12 mouse cellular contexts compared by ENCODE assay signal in the genomic region with DNA sequence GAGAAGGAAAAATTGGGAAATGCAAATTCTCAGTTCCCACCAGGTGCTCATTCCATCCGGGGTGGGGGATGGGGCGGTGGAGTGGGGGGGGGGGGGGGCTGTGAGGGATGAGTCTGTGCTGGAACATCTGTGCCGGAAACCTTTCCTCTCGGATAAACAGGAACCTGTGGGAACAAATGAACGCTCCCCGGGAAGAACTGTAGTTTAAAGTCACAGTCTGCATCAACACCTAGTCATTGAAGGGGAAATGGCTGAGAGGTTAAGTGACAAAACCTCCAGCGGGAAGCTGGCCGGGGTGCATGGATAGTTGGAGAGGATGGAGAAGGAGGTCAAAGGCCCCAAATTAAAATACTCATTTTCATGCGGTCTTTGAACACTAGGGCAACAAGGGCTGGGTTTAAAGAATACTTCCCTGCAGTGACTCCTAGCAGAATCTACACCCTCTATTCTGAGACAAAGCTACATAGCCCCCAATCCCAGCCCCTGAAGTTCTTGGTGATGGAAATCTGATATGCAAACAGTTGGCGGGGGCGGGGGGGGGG. TPM values are rescaled to one million over a fixed set of nuclear protein-coding genes. Genes with fewer than 3 reads are reported as not detected.
DNase-seq lines count a peak whose midpoint lies in the region; ATAC-seq and TF ChIP-seq lines count a peak whose summit lies in the region.
"Had no signal": no experiment of that assay in that cellular context is flagged by ENCODE, and none has a peak within 500 bp of the region (broad histone marks: within the 10 kb centered on the region; RNA-seq: fewer than 3 reads in every experiment).

No protein-coding gene starts in this region.

- H3K4me1 ChIP-seq in lung, postnatal 0 days (ENCODE audit: insufficient read depth, low read depth, low read length), result no peaks in the 10 kb centered on the region
- H3K4me1 ChIP-seq in hindbrain, embryonic 15.5 days (replicated peaks), result peaks cover 7% of the 10 kb centered on the region; the same call in 1 of the 2 replicates
- H3K4me1 ChIP-seq in neural tube, embryonic 15.5 days, result no peaks in the 10 kb centered on the region

- no peaks in the 10 kb centered on the region for H3K27me3 ChIP-seq in lung, postnatal 0 days (replicated peaks; ENCODE audit: insufficient read depth, low read length)
- H3K27me3 ChIP-seq in hindbrain, embryonic 15.5 days, result no peaks in the 10 kb centered on the region
- H3K27me3 ChIP-seq in neural tube, embryonic 15.5 days (replicated peaks), result no peaks in the 10 kb centered on the region
- H3K27me3 ChIP-seq: embryonic facial prominence, embryonic 15.5 days had no signal

- no peak overlapping the region for H3K4me3 ChIP-seq in lung, postnatal 0 days (ENCODE audit: low read depth, low read length)
- H3K4me3 ChIP-seq in hindbrain, embryonic 15.5 days, result no peak overlapping the region
- H3K4me3 ChIP-seq in neural tube, embryonic 15.5 days (replicated peaks), result no peak overlapping the region
- H3K4me3 ChIP-seq: embryonic facial prominence, embryonic 15.5 days had no signal

- TF ChIP-seq CTCF in lung, postnatal 0 days (IDR thresholded peaks at IDR 0.05), result no peak

- 7% methylated on average over 10 of the region's 11 CpGs for WGBS in lung, postnatal 0 days
- WGBS in hindbrain, embryonic 15.5 days, result 8% methylated on average over 11 of the region's 11 CpGs
- WGBS in neural tube, embryonic 15.5 days, result 14% methylated on average over 11 of the region's 11 CpGs

- no peak overlapping the region for H3K9ac ChIP-seq in lung, postnatal 0 days (replicated peaks; ENCODE audit: low read depth)
- no peak overlapping the region for H3K9ac ChIP-seq in hindbrain, embryonic 15.5 days
- no peak overlapping the region for H3K9ac ChIP-seq in neural tube, embryonic 15.5 days (replicated peaks)
- H3K9ac ChIP-seq: embryonic facial prominence, embryonic 15.5 days had no signal

- intact Hi-C loops in left cerebral cortex, postnatal 14 days (cut with DNase I), result no loop called here

- ATAC-seq in lung, postnatal 0 days, result peak; percentile 21; the same call in 1 of the 2 replicates
- ATAC-seq in hindbrain, embryonic 15.5 days (ENCODE audit: low FRiP score, low read depth), result peak; percentile 45
- peak; percentile 24 for ATAC-seq in neural tube, embryonic 15.5 days (ENCODE audit: low FRiP score)
- ATAC-seq: inflammation-experienced regulatory T-cells, adult 6 months had no signal

- no peak overlapping the region for H3K27ac ChIP-seq in lung, postnatal 0 days (ENCODE audit: low read length)
- no peak overlapping the region for H3K27ac ChIP-seq in hindbrain, embryonic 15.5 days (replicated peaks)
- H3K27ac ChIP-seq in neural tube, embryonic 15.5 days (replicated peaks), result no peak overlapping the region
- H3K27ac ChIP-seq: embryonic facial prominence, embryonic 15.5 days; macrophage had no signal

- H3K4me2 ChIP-seq in lung, postnatal 0 days (replicated peaks; ENCODE audit: low read depth, low read length), result no peak overlapping the region
- H3K4me2 ChIP-seq in hindbrain, embryonic 15.5 days, result peak overlapping the region; percentile 46; the same call in 1 of the 2 replicates
- peak overlapping the region; percentile 45; the same call in 1 of the 2 replicates for H3K4me2 ChIP-seq in neural tube, embryonic 15.5 days

- TF ChIP-seq EP300 in lung, postnatal 0 days (IDR thresholded peaks at IDR 0.05), result no peak

- H3K9me3 ChIP-seq in lung, postnatal 0 days (ENCODE audit: low read length), result no peaks in the 10 kb centered on the region
- no peaks in the 10 kb centered on the region for H3K9me3 ChIP-seq in hindbrain, embryonic 15.5 days
- H3K9me3 ChIP-seq in neural tube, embryonic 15.5 days (replicated peaks), result no peaks in the 10 kb centered on the region
- H3K9me3 ChIP-seq: embryonic facial prominence, embryonic 15.5 days had no signal

- peak; percentile 12 for DNase-seq in cerebellum, adult 11-12 months
- no peak for DNase-seq in cerebellum, adult 11 months
- DNase-seq in lung, postnatal 0 days (ENCODE audit: low spot score), result peak; percentile 9
- no peak for DNase-seq in lung, postnatal 4 days
- no peak for DNase-seq in left cerebral cortex, postnatal 14 days (ENCODE audit: low spot score in 2 of 2)
- DNase-seq in left cerebral cortex, adult 8-10 months (ENCODE audit: low spot score in 2 of 2), result no peak

- no peaks in the 10 kb centered on the region for H3K36me3 ChIP-seq in lung, postnatal 0 days (ENCODE audit: insufficient read depth, low read length)
- no peaks in the 10 kb centered on the region for H3K36me3 ChIP-seq in hindbrain, embryonic 15.5 days
- no peaks in the 10 kb centered on the region for H3K36me3 ChIP-seq in neural tube, embryonic 15.5 days
- H3K36me3 ChIP-seq: embryonic facial prominence, embryonic 15.5 days had no signal

RNA-seq across cellular contexts. Expression of a gene that starts 10.0 kb away (rescaled TPM):
- polyA plus RNA-seq in lung, postnatal 0 days (2015; fragmentation: Nextera tagmentation; extraction: Ambion mirVana), result not detected in 2 replicates
- not detected in 2 replicates for polyA plus RNA-seq in hindbrain, embryonic 15.5 days (2015; fragmentation: Nextera tagmentation; extraction: Ambion mirVana)
- polyA plus RNA-seq in neural tube, embryonic 15.5 days (2015; fragmentation: Nextera tagmentation; extraction: Ambion mirVana), result not detected in 2 replicates
- not detected for total RNA-seq in left cerebral cortex, postnatal 14 days (2021)
- not detected for total RNA-seq in left cerebral cortex, adult 8-10 months (2022)
- polyA plus RNA-seq: inflammation-experienced regulatory T-cells, adult 6 months; macrophage; small intestine, adult 2 months had no signal

RNA-seq across cellular contexts. Expression of a gene that starts 23.8 kb away (rescaled TPM):
- polyA plus RNA-seq in lung, postnatal 0 days (2015; fragmentation: Nextera tagmentation; extraction: Ambion mirVana), result 2.4 and 2.9 TPM in 2 replicates
- polyA plus RNA-seq in hindbrain, embryonic 15.5 days (2015; fragmentation: Nextera tagmentation; extraction: Ambion mirVana), result 0.53 and 1.1 TPM in 2 replicates
- 0.88 and 0.90 TPM in 2 replicates for polyA plus RNA-seq in neural tube, embryonic 15.5 days (2015; fragmentation: Nextera tagmentation; extraction: Ambion mirVana)
- under 1 TPM; 0.26 to 0.34 TPM for total RNA-seq in left cerebral cortex, postnatal 14 days (2021)
- total RNA-seq in left cerebral cortex, adult 8-10 months (2022), result under 1 TPM in 1 of 4 experiments, not detected in 3; 0.26 TPM

RNA-seq across cellular contexts. Expression of a gene that starts 30.4 kb away (rescaled TPM):
- polyA plus RNA-seq in lung, postnatal 0 days (2015; fragmentation: Nextera tagmentation; extraction: Ambion mirVana), result 32.5 and 37.0 TPM in 2 replicates
- polyA plus RNA-seq in hindbrain, embryonic 15.5 days (2015; fragmentation: Nextera tagmentation; extraction: Ambion mirVana), result 22.3 and 24.0 TPM in 2 replicates
- polyA plus RNA-seq in neural tube, embryonic 15.5 days (2015; fragmentation: Nextera tagmentation; extraction: Ambion mirVana), result 22.4 and 28.3 TPM in 2 replicates
- total RNA-seq in left cerebral cortex, postnatal 14 days (2021), result 10 to 100 TPM; 40.5 to 41.1 TPM
- 10 to 100 TPM; 50.0 to 54.6 (median 50.6) TPM for total RNA-seq in left cerebral cortex, adult 8-10 months (2022)

RNA-seq across cellular contexts. Expression of a gene that starts 30.7 kb away (rescaled TPM):
- polyA plus RNA-seq in lung, postnatal 0 days (2015; fragmentation: Nextera tagmentation; extraction: Ambion mirVana), result 5.5 and 6.2 TPM in 2 replicates
- polyA plus RNA-seq in hindbrain, embryonic 15.5 days (2015; fragmentation: Nextera tagmentation; extraction: Ambion mirVana), result 11.0 and 11.6 TPM in 2 replicates
- 10.0 and 14.0 TPM in 2 replicates for polyA plus RNA-seq in neural tube, embryonic 15.5 days (2015; fragmentation: Nextera tagmentation; extraction: Ambion mirVana)
- 1 to 10 TPM; 4.9 to 6.0 TPM for total RNA-seq in left cerebral cortex, postnatal 14 days (2021)
- 1 to 10 TPM; 3.8 to 4.7 (median 4.3) TPM for total RNA-seq in left cerebral cortex, adult 8-10 months (2022)

Comparison
In these comparisons a context has a peak if more than half of its experiments do, and no peak if none do; other contexts are left out.
1. DNase-seq: peak in cerebellum, adult 11-12 months (single experiment) and lung, postnatal 0 days (single experiment); none in cerebellum, adult 11 months (single experiment), lung, postnatal 4 days (0 of 2), left cerebral cortex, postnatal 14 days (0 of 2) and left cerebral cortex, adult 8-10 months (0 of 2).
2. Peak in every context shown above with its lines, with median percentiles within 50 percentile points of each other: ATAC-seq.